Mouse (Mus musculus) limb, embryonic 10.5 days (tissue): ENCODE data around the gene Gm20831. TPM values are rescaled to one million over a fixed set of nuclear protein-coding genes. Genes with fewer than 3 reads are reported as not detected.
"Not testable (repeated sequence)": the region's sequence is repeated elsewhere in the genome, so short reads cannot be mapped to it uniquely, and the experiment has no call there.

Experiments
- DNase-seq: peaks from one replicate; pipeline ENCODE4 v3.0.0-alpha.2; 2017; ENCODE audit warnings: low spot score
- H3K27ac ChIP-seq: fragments of 300-500 bp; sonication (generic); 2 replicates; pipeline ENCODE4 v1.5.1; 2016; ENCODE audit warnings: mild to moderate bottlenecking
- H3K27me3 ChIP-seq: fragments of 300-500 bp; sonication (generic); 2 replicates; pipeline ENCODE4 v1.6.1; 2016; ENCODE audit warnings: low read depth, mild to moderate bottlenecking; ENCODE audit not compliant: poor library complexity, severe bottlenecking
- H3K36me3 ChIP-seq: fragments of 300-500 bp; sonication (generic); 2 replicates; pipeline ENCODE4 v1.6.1; 2016; ENCODE audit warnings: mild to moderate bottlenecking, moderate library complexity
- H3K4me1 ChIP-seq: fragments of 300-500 bp; sonication (generic); 2 replicates; pipeline ENCODE4 v1.6.1; 2016
- H3K4me3 ChIP-seq: fragments of 300-500 bp; sonication (generic); 2 replicates; pipeline ENCODE4 v1.5.1; 2016; ENCODE audit warnings: mild to moderate bottlenecking, moderate library complexity
- H3K9me3 ChIP-seq: fragments of 300-500 bp; sonication (generic); replicated peaks from 2 replicates; pipeline ENCODE4 v1.6.1; 2016; ENCODE audit warnings: mild to moderate bottlenecking
- WGBS: fragments of 180-500 bp; shearing (Covaris S2); methylation state at CpG from one replicate; pipeline ENCODE4 v1.1.7; 2016; 5-methylcytosine and 5-hydroxymethylcytosine counted together
- polyA plus RNA-seq: library from polyadenylated mRNA; unstranded; fragments of >200 nt; fragmentation: Nextera tagmentation; extraction: Ambion mirVana; gene quantifications from 2 replicates; pipeline ENCODE4 v1.2.1, GENCODE M21; 2016

Gene Gm20831
- polyA plus RNA-seq = not detected in 2 replicates

GRCm38 (mm10) chrY:17874441-17874840 is at the start of gene Gm20831, which contains the start of gene Gm20772:
TSS of gene Gm20831 (plus strand) at chrY:17874741.
TSS of gene Gm20772 (plus strand) at chrY:17874741.
- H3K36me3 ChIP-seq, DNase-seq, H3K4me1 ChIP-seq, H3K27ac ChIP-seq, H3K9me3 ChIP-seq, H3K4me3 ChIP-seq, H3K27me3 ChIP-seq: not testable (repeated sequence)

- not testable (repeated sequence) for H3K27ac ChIP-seq, H3K4me1 ChIP-seq, H3K27me3 ChIP-seq, DNase-seq, H3K4me3 ChIP-seq, H3K36me3 ChIP-seq, H3K9me3 ChIP-seq
- WGBS = no CpG with 5 or more reads among the region's 3 CpGs
These were observed 28.4 kb upstream of the Gm20831 start, which contains the start of gene Gm21904 for GRCm38 (mm10) chrY:17846166-17846565. TSS of gene Gm21904 (minus strand) at chrY:17846266.

- not testable (repeated sequence) for H3K9me3 ChIP-seq, H3K27me3 ChIP-seq, DNase-seq, H3K27ac ChIP-seq, H3K4me3 ChIP-seq, H3K36me3 ChIP-seq, H3K4me1 ChIP-seq
- no CpG with 5 or more reads among the region's 1 CpGs for WGBS
These were observed 62.7 kb downstream of the Gm20831 start, which contains the start of gene Srsy for GRCm38 (mm10) chrY:17937230-17937629. TSS of gene Srsy (minus strand) at chrY:17937330.

Other genes with a start within 250 kb of the Gm20831 start
- not detected in 2 replicates for gene Gm21904, start 28.5 kb upstream of the Gm20831 start, polyA plus RNA-seq
- gene Gm20772, start within 50 bp of the Gm20831 start, polyA plus RNA-seq = not detected in 2 replicates
- gene Srsy, start 62.6 kb downstream of the Gm20831 start, polyA plus RNA-seq = not detected in 2 replicates
- not detected in 2 replicates for gene Gm21764, start 187.1 kb downstream of the Gm20831 start, polyA plus RNA-seq
- not detected in 2 replicates for gene Ssty1, start 214.4 kb downstream of the Gm20831 start, polyA plus RNA-seq